Mouse (Mus musculus) heart, adult 2 months (tissue): ENCODE data around the gene Atp6v1fnb.
A peak's percentile ranks its signal among the peaks of the same experiment; 100 is the strongest.

Experiments used
- CTCF ChIP-seq: fragments of 200-600 bp; IDR thresholded peaks from 2 replicates; pipeline ENCODE4 v1.8.1; 2022; ENCODE audit warnings: antibody characterized with exemption, mild to moderate bottlenecking, moderate library complexity
- POLR2A ChIP-seq: fragments of 200-500 bp; IDR thresholded peaks from 2 replicates; pipeline ENCODE4 v1.6.1; 2011; ENCODE audit warnings: mild to moderate bottlenecking, low read depth, low read length, control low read depth; ENCODE audit not compliant: insufficient read depth

DNA sequence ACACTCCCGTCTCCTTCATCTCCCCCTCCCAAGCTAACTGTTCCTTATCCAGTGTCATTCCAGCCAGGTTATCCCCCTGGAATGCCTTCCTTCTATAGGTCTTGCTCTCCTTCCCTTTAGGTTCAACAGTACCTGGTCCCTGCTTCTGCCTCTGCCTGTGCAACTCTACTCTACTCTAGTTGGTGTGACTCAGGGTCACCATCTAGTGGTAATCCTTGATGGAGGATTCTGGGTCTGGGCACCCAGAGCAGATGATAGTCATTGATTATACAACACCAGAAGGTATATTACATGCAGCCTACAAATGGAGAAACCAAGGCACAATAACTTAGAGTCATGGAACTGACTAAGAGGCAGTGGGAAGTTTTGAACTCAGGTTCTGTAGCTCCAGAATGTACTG lies 30.4 kb downstream of the Atp6v1fnb start:
- TF ChIP-seq CTCF (peak; percentile 52), POLR2A (no peak)
